Mouse (Mus musculus): ENCODE data around the gene Naxe.

Gene Naxe

GRCm38 (mm10) chr3:88057902-88058696 is at the start of gene Naxe:
Gene Naxe (minus strand): TSS chr3:88058495.
- peak; percentile 67 to 72 for DNase-seq

GRCm38 (mm10) chr3:88106126-88106525 is 47.8 kb upstream of the Naxe start:
- DNase-seq, result no peak

- DNase-seq, result no peak
Observed at GRCm38 (mm10) chr3:88102611-88103010, 44.3 kb upstream of the Naxe start.

GRCm38 (mm10) chr3:88102196-88102595 is 43.9 kb upstream of the Naxe start:
- no peak for DNase-seq

- no peak for DNase-seq
Observed at GRCm38 (mm10) chr3:88101736-88102135, 43.4 kb upstream of the Naxe start.

- no peak for DNase-seq
Observed at GRCm38 (mm10) chr3:88100251-88100650, 42.0 kb upstream of the Naxe start.

GRCm38 (mm10) chr3:88097666-88098065 is 39.4 kb upstream of the Naxe start:
- no peak for DNase-seq

- no peak for DNase-seq
Observed at GRCm38 (mm10) chr3:88094126-88094525, 35.8 kb upstream of the Naxe start.

- DNase-seq, result no peak
Observed at GRCm38 (mm10) chr3:88090616-88091015, 32.3 kb upstream of the Naxe start.

- no peak for DNase-seq
Observed at GRCm38 (mm10) chr3:88090106-88090505, 31.8 kb upstream of the Naxe start.

GRCm38 (mm10) chr3:88087688-88088087 is 29.4 kb upstream of the Naxe start:
- DNase-seq, result no peak

GRCm38 (mm10) chr3:88085459-88085858 is 27.2 kb upstream of the Naxe start:
- DNase-seq, result no peak

GRCm38 (mm10) chr3:88084001-88084400 is 25.7 kb upstream of the Naxe start:
- no peak for DNase-seq

- DNase-seq, result no peak
Observed at GRCm38 (mm10) chr3:88082663-88083062, 24.4 kb upstream of the Naxe start.

- no peak for DNase-seq
Observed at GRCm38 (mm10) chr3:88082224-88082618, 23.9 kb upstream of the Naxe start.

GRCm38 (mm10) chr3:88081345-88082223 is 23.3 kb upstream of the Naxe start, which contains the start of gene Iqgap3:
Gene Iqgap3 (plus strand): TSS chr3:88081971.
- DNase-seq, result peak; percentile 68 to 76

- DNase-seq, result no peak
Observed at GRCm38 (mm10) chr3:88078204-88078603, 19.9 kb upstream of the Naxe start, which contains the start of gene Ttc24. Gene Ttc24 (minus strand): TSS chr3:88078304.

GRCm38 (mm10) chr3:88077441-88077840 is 19.1 kb upstream of the Naxe start:
- DNase-seq, result no peak

- DNase-seq, result no peak
Observed at GRCm38 (mm10) chr3:88074766-88075165, 16.5 kb upstream of the Naxe start.

- no peak for DNase-seq
Observed at GRCm38 (mm10) chr3:88074351-88074750, 16.1 kb upstream of the Naxe start.

- DNase-seq, result no peak
Observed at GRCm38 (mm10) chr3:88073631-88074030, 15.3 kb upstream of the Naxe start.

GRCm38 (mm10) chr3:88071783-88072182 is 13.5 kb upstream of the Naxe start:
- peak; percentile 51 for DNase-seq

- DNase-seq, result no peak
Observed at GRCm38 (mm10) chr3:88068386-88068785, 10.1 kb upstream of the Naxe start.

- DNase-seq, result no peak
Observed at GRCm38 (mm10) chr3:88057030-88057429, 1.3 kb downstream of the Naxe start.

Data from thymus, adult 18-20 months (tissue).